Mouse (Mus musculus) lung, postnatal 0 days (tissue): ENCODE measurements around the gene Fat1. TPM values are rescaled to one million over a fixed set of nuclear protein-coding genes. Genes with fewer than 3 reads are reported as not detected.

Experiments
- ATAC-seq: fragments of 200-750 bp; cut with Nextera tagmentation; 2 replicates; pipeline ENCODE4 v1.8.0; 2017; ENCODE audit warnings: moderate library complexity
- DNase-seq: peaks from one replicate; pipeline ENCODE4 v3.0.0-alpha.2; 2016; ENCODE audit warnings: low spot score
- H3K27ac ChIP-seq: fragments of 300-500 bp; sonication (generic); 2 replicates; pipeline ENCODE4 v1.5.1; 2014; ENCODE audit warnings: antibody characterized with exemption, mild to moderate bottlenecking, low read length, mixed read lengths
- H3K27me3 ChIP-seq: fragments of 300-500 bp; sonication (generic); replicated peaks from 2 replicates; pipeline ENCODE4 v1.6.1; 2014; ENCODE audit warnings: low read length, mixed read lengths; ENCODE audit not compliant: insufficient read depth
- H3K36me3 ChIP-seq: fragments of 300-500 bp; sonication (generic); 2 replicates; pipeline ENCODE4 v1.6.1; 2014; ENCODE audit warnings: low read length, mixed read lengths; ENCODE audit not compliant: insufficient read depth
- H3K4me1 ChIP-seq: fragments of 300-500 bp; sonication (generic); 2 replicates; pipeline ENCODE4 v1.6.1; 2014; ENCODE audit warnings: antibody characterized with exemption, low read depth, low read length, mixed read lengths; ENCODE audit not compliant: insufficient read depth
- H3K4me2 ChIP-seq: fragments of 300-500 bp; sonication (generic); replicated peaks from 2 replicates; pipeline ENCODE4 v1.6.1; 2014; ENCODE audit warnings: low read depth, mild to moderate bottlenecking, low read length, moderate library complexity, mixed read lengths
- H3K4me3 ChIP-seq: fragments of 300-500 bp; sonication (generic); 2 replicates; pipeline ENCODE4 v1.5.1; 2014; ENCODE audit warnings: low read depth, low read length
- H3K9ac ChIP-seq: fragments of 300-500 bp; sonication (generic); replicated peaks from 2 replicates; pipeline ENCODE4 v1.6.1; 2014; ENCODE audit warnings: low read depth, mild to moderate bottlenecking
- H3K9me3 ChIP-seq: fragments of 300-500 bp; sonication (generic); 2 replicates; pipeline ENCODE4 v1.6.1; 2016; ENCODE audit warnings: low read length, mixed read lengths
- CTCF ChIP-seq: IDR thresholded peaks from 2 replicates; pipeline ENCODE4 v1.5.1; 2016; ENCODE audit warnings: antibody characterized with exemption, mild to moderate bottlenecking
- EP300 ChIP-seq: IDR thresholded peaks from 2 replicates; pipeline ENCODE4 v1.6.1; 2016; ENCODE audit warnings: antibody characterized with exemption, mild to moderate bottlenecking, control low read depth
- WGBS: fragments of 180-500 bp; shearing (Covaris S2); extraction: QIAGEN DNeasy Blood & Tissue Kit; methylation state at CpG from one replicate; pipeline ENCODE4 v1.1.7; 2014; 5-methylcytosine and 5-hydroxymethylcytosine counted together
- polyA plus RNA-seq: library from polyadenylated mRNA; unstranded; fragments of >200 nt; fragmentation: Nextera tagmentation; extraction: Ambion mirVana; gene quantifications from 2 replicates; pipeline ENCODE4 v1.2.1, GENCODE M21; 2015

The Fat1 gene
- polyA plus RNA-seq, 1 experiment from 2014 or later, result 7.3 TPM

DNA sequence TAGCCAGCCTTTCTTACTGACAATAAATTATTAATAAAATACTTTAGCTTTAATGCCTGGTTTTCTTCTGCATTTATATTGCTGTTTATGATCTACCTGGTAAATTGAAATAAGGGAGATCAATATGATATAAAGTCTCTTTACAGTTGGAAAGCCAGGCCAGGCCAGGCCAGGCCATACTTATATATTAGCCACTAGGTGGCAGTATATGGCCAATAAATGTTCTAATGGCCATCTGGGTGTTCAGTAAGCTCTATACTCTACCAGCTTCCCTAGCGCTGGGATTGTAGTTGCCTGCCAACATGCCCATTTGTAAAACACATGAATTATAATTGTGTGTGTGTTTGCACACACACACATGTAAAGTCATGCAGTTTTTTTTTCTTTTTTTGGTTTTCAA is 117.0 kb downstream of the Fat1 start:
- no peak overlapping the region for H3K27ac ChIP-seq
- H3K36me3 ChIP-seq, result peaks cover 6% of the 10 kb centered on the region; the same call in 1 of the 2 replicates
- ATAC-seq, result 0 out of 2 replicates have a peak, but pooled peaks have one; percentile 38
- H3K4me1 ChIP-seq, result no peaks in the 10 kb centered on the region
- H3K9me3 ChIP-seq, result no peaks in the 10 kb centered on the region
- H3K9ac ChIP-seq, result no peak overlapping the region
- no peak overlapping the region for H3K4me2 ChIP-seq
- TF ChIP-seq CTCF, result peak; percentile 60
- no peak for TF ChIP-seq EP300
- DNase-seq, result peak; percentile 63
- no peaks in the 10 kb centered on the region for H3K27me3 ChIP-seq
- H3K4me3 ChIP-seq, result no peak overlapping the region
- 76% methylated on average over 1 of the region's 1 CpGs for WGBS

DNA sequence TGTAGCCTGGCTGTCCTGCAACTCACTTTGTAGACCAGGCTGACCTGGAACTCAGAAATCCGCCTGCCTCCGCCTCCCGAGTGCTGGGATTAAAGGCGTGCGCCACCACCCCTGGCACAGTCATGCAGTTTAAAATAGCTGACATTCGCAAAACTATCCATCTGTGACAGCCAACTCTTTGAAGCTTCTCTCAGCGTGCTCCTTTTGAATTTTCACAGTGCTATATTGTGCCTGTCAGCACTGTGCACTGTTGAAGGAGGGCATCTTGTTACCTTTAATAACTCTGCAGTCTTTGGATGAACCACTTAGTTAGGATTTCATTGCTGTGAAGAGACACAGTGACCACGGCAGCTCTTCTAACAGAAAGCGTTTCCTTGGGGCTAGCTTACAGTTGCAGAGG is 117.4 kb downstream of the Fat1 start:
- H3K36me3 ChIP-seq, result peaks cover 6% of the 10 kb centered on the region; the same call in 1 of the 2 replicates
- no peak overlapping the region for H3K4me3 ChIP-seq
- ATAC-seq, result no peak
- TF ChIP-seq EP300 (no peak), CTCF (no peak)
- H3K4me2 ChIP-seq, result no peak overlapping the region
- H3K9me3 ChIP-seq, result no peaks in the 10 kb centered on the region
- 95% methylated on average over 9 of the region's 9 CpGs for whole genome bisulfite sequencing
- no peak overlapping the region for H3K9ac ChIP-seq
- H3K27me3 ChIP-seq, result no peaks in the 10 kb centered on the region
- H3K4me1 ChIP-seq, result no peaks in the 10 kb centered on the region
- DNase-seq, result no peak
- no peak overlapping the region for H3K27ac ChIP-seq

DNA sequence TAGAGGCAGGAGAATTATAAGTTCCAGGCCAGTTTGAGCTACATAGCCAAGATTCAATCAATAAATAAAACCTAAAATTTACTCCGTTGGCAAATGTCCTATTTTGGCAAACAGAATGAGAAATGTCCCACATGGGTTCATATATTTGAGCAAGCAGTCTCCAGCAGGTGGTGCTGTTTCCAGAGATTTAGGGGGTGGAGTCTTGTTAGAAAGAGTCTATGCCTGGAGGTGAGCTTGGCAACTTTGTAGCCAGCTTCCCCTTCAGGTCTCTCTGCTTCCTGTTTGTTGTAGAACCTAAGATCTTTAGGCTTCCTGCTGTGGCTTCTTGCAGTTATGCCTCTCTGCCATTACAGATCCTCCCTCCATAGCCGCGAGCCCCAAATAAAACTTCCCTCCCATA is 120.3 kb downstream of the Fat1 start:
- Histone ChIP-seq H3K27ac (no peak overlapping the region), H3K27me3 (no peaks in the 10 kb centered on the region), H3K4me1 (no peaks in the 10 kb centered on the region), H3K36me3 (peaks cover 5% of the 10 kb centered on the region; the same call in 1 of the 2 replicates), H3K4me3 (no peak overlapping the region), H3K9ac (no peak overlapping the region), H3K4me2 (no peak overlapping the region), H3K9me3 (no peaks in the 10 kb centered on the region)
- ATAC-seq (no peak), DNase-seq (no peak)
- 95% methylated on average over 3 of the region's 3 CpGs for WGBS
- no peak for TF ChIP-seq EP300
- peak; percentile 12; the same call in 1 of the 2 replicates for TF ChIP-seq CTCF

DNA sequence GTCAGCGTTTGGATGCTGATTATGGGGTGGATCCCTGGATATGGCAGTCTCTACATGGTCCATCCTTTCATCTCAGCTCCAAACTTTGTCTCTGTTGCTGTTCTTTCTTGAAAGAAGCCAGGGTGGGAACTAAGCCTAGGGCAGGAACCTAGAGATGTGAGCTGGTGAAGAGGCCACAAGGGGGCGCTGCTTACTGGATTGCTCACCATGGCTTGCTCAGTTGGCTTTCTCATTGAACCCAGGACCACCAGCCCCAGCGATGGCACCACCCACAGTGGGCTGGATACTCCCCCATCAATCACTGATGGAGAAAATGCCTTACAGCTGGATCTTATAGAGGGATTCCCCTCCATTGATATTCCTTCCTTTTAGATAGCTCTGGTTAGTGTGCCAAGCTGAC is 121.6 kb downstream of the Fat1 start:
- no peak overlapping the region for H3K4me2 ChIP-seq
- H3K36me3 ChIP-seq, result no peaks in the 10 kb centered on the region; the same call in 1 of the 2 replicates
- DNase-seq (no peak), ATAC-seq (no peak)
- H3K4me1 ChIP-seq, result no peaks in the 10 kb centered on the region
- no peak overlapping the region for H3K9ac ChIP-seq
- 25% methylated on average over 2 of the region's 3 CpGs for WGBS
- no peak overlapping the region for H3K27ac ChIP-seq
- no peaks in the 10 kb centered on the region for H3K27me3 ChIP-seq
- H3K4me3 ChIP-seq, result no peak overlapping the region
- H3K9me3 ChIP-seq, result no peaks in the 10 kb centered on the region
- TF ChIP-seq EP300 (no peak), CTCF (peak; percentile 59)

DNA sequence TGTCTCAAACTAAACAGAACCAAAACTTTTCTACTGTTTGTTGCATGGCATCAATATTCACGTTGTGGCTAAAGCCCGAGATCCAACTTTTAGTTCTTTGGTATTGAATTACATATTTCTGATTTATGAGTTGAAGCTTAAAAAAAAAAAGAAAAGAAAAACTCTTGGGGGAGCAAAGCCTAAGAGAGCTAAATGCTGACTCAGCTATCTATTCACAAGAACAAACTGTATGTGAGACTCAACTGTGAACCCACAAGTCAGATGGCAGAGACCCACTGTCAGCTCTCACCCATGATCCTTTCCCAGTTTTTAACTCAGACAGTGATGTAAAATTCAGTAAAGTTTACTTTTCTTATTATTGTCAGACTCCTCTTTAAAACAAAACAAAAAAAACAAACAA is 124.8 kb downstream of the Fat1 start:
- Histone ChIP-seq H3K27ac (no peak overlapping the region), H3K4me1 (no peaks in the 10 kb centered on the region), H3K9ac (no peak overlapping the region), H3K27me3 (no peaks in the 10 kb centered on the region), H3K9me3 (no peaks in the 10 kb centered on the region), H3K36me3 (no peaks in the 10 kb centered on the region), H3K4me2 (no peak overlapping the region), H3K4me3 (no peak overlapping the region)
- no peak for DNase-seq
- WGBS, result 71% methylated on average over 2 of the region's 2 CpGs
- no peak for ATAC-seq
- TF ChIP-seq CTCF, result no peak
- no peak for TF ChIP-seq EP300

DNA sequence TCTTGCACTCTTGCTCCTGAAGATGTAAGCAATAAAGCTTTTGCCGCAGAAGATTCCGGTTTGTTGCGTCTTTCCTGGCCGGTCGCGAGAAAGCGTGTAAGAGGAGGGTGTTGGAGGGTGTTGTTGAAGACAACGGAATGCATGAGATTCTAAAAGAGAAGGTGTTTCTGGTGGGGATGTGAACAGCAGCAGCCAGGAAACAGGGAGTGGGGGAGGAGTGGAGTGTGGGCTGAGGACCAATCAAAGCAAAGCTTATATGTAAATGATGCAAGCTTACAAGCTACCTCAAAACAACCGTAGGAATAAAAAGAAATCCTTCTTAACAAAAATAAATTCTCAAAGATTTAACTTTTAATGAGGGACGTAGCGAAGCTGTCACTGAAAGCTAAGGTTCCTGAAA is 127.1 kb downstream of the Fat1 start:
- TF ChIP-seq EP300 (no peak), CTCF (no peak)
- no peaks in the 10 kb centered on the region for H3K27me3 ChIP-seq
- no peak overlapping the region for H3K4me3 ChIP-seq
- no peaks in the 10 kb centered on the region for H3K9me3 ChIP-seq
- H3K9ac ChIP-seq, result no peak overlapping the region
- peak overlapping the region; percentile 73; the same call in 1 of the 2 replicates for H3K27ac ChIP-seq
- DNase-seq, result no peak
- no peaks in the 10 kb centered on the region for H3K4me1 ChIP-seq
- 85% methylated on average over 11 of the region's 11 CpGs for WGBS
- H3K36me3 ChIP-seq, result no peaks in the 10 kb centered on the region
- no peak for ATAC-seq
- H3K4me2 ChIP-seq, result no peak overlapping the region; the same call in 1 of the 2 replicates
